Mouse (Mus musculus) cerebellum, adult 9-10 months (tissue): ENCODE data around the gene Efnb2.

Source experiments
- DNase-seq: peaks from one replicate; pipeline ENCODE4 v3.0.0; 2022

Gene Efnb2

GRCm38 (mm10) chr8:8661103-8661758 lies at the start of gene Efnb2:
Gene Efnb2 (minus strand): TSS chr8:8661242.
- peak; percentile 70 for DNase-seq

GRCm38 (mm10) chr8:8704813-8705212 lies 43.8 kb upstream of the Efnb2 start:
- DNase-seq, result no peak

GRCm38 (mm10) chr8:8703668-8704067 lies 42.6 kb upstream of the Efnb2 start:
- DNase-seq, result no peak

GRCm38 (mm10) chr8:8700821-8701220 lies 39.8 kb upstream of the Efnb2 start:
- no peak for DNase-seq

- no peak for DNase-seq
These were observed 39.2 kb upstream of the Efnb2 start for GRCm38 (mm10) chr8:8700229-8700628.

- DNase-seq, result peak; percentile 96
These were observed 29.4 kb upstream of the Efnb2 start, which contains the start of gene Arglu1 for GRCm38 (mm10) chr8:8690146-8691092. Gene Arglu1 (minus strand): TSS chr8:8690521.

GRCm38 (mm10) chr8:8689454-8690145 lies 28.6 kb upstream of the Efnb2 start:
- peak; percentile 58 for DNase-seq

- no peak for DNase-seq
These were observed 27.9 kb upstream of the Efnb2 start for GRCm38 (mm10) chr8:8688823-8689453.

GRCm38 (mm10) chr8:8685517-8685916 lies 24.5 kb upstream of the Efnb2 start:
- no peak for DNase-seq

- no peak for DNase-seq
These were observed 21.7 kb upstream of the Efnb2 start for GRCm38 (mm10) chr8:8682697-8683096.

- DNase-seq, result no peak
These were observed 17.2 kb upstream of the Efnb2 start for GRCm38 (mm10) chr8:8678236-8678635.

GRCm38 (mm10) chr8:8674864-8675263 lies 13.8 kb upstream of the Efnb2 start:
- no peak for DNase-seq

GRCm38 (mm10) chr8:8661759-8662138 lies 707 bp upstream of the Efnb2 start:
- DNase-seq, result peak; percentile 81

GRCm38 (mm10) chr8:8660307-8661098 lies 539 bp downstream of the Efnb2 start:
- no peak for DNase-seq

GRCm38 (mm10) chr8:8659503-8660306 lies 1.3 kb downstream of the Efnb2 start:
- no peak for DNase-seq

GRCm38 (mm10) chr8:8658426-8659224 lies 2.4 kb downstream of the Efnb2 start:
- peak; percentile 39 for DNase-seq

GRCm38 (mm10) chr8:8657692-8658355 lies 3.2 kb downstream of the Efnb2 start:
- DNase-seq, result no peak

GRCm38 (mm10) chr8:8656578-8657441 lies 4.2 kb downstream of the Efnb2 start:
- DNase-seq, result no peak
